Mouse (Mus musculus) bone marrow, adult 2 months (tissue): ENCODE data around the gene Syt9. TPM values are rescaled to one million over a fixed set of nuclear protein-coding genes. Genes with fewer than 3 reads are reported as not detected.
A peak's percentile ranks its signal among the peaks of the same experiment; 100 is the strongest.

Experiments
- H3K27ac ChIP-seq: fragments of 200-500 bp; 2 replicates; pipeline ENCODE4 v1.5.1; 2012; ENCODE audit warnings: low read depth, mild to moderate bottlenecking, control low read depth, inconsistent platforms, low read length; ENCODE audit not compliant: control insufficient read depth, poor library complexity, insufficient read depth
- H3K4me1 ChIP-seq: fragments of 200-500 bp; 2 replicates; pipeline ENCODE4 v1.6.1; 2011; ENCODE audit warnings: low read length; ENCODE audit not compliant: control insufficient read depth, insufficient read depth
- H3K4me3 ChIP-seq: fragments of 200-500 bp; replicated peaks from 2 replicates; pipeline ENCODE3; 2011; ENCODE audit warnings: mild to moderate bottlenecking, low read depth, low read length, control low read depth; ENCODE audit not compliant: control insufficient read depth
- CTCF ChIP-seq: fragments of 200-500 bp; IDR thresholded peaks from 2 replicates; pipeline ENCODE4 v1.5.1; 2011; ENCODE audit warnings: low read length, control low read depth; ENCODE audit not compliant: control insufficient read depth, insufficient read depth
- POLR2A ChIP-seq: fragments of 200-500 bp; IDR thresholded peaks from 2 replicates; pipeline ENCODE4 v1.6.1; 2011; ENCODE audit warnings: low read depth, mild to moderate bottlenecking, control low read depth, low read length, borderline replicate concordance; ENCODE audit not compliant: control insufficient read depth
- WGBS: fragments of 180-500 bp; shearing (Covaris S2); methylation state at CpG from one replicate; pipeline ENCODE4 v1.1.7; 2018; 5-methylcytosine and 5-hydroxymethylcytosine counted together
- polyA plus RNA-seq: library from polyadenylated mRNA; stranded (reverse); fragments of >200 nt; gene quantifications from 2 replicates; pipeline ENCODE4 v1.2.4, GENCODE M21; 2011; ENCODE audit warnings: low replicate concordance; ENCODE audit not compliant: missing spikeins, insufficient read depth, insufficient read length

Syt9 gene
- polyA plus RNA-seq, 1 experiment = 2.5 TPM

DNA sequence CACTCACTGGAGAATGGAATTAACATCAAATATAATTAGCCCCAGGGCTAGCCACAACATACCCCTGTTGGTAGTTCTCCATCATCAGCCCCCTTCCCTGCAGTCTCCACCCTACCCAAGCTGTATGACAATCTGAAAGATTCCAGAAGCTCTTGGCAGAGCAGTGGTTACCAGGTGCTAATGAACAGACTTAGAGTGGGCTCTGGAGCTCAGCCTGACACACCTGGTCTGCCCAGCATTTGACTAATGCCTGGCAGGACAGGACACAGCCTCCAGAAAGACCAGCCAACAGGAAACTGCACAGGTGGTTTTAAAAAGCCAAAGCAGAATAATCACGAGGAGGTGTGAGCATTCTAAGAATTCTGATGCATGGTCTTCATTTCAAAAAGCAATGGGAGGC, 182.9 kb downstream of the Syt9 start:
- Histone ChIP-seq H3K4me3 (no peak overlapping the region), H3K4me1 (no peaks in the 10 kb centered on the region), H3K27ac (no peak overlapping the region)
- TF ChIP-seq CTCF (no peak), POLR2A (no peak)
- WGBS = 4% methylated on average over 1 of the region's 1 CpGs

DNA sequence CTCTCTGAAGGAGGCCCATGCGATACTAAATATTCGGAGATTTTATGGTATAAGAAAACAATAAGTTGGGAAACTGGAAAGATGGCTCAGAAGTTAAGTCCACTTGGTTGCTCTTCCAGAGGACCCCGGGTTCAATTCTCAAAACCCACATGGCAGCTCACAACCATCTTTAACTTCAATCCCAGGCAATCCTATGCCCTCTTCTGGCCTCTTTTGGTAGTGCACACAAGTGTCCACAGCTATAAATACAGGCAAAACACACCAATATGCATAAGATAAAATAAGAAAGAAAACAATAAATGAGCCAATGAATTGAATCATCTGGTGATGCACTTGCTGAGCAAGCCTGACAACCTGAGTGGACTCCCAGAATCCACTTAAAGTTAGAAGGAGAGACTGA, 185.4 kb downstream of the Syt9 start:
- Histone ChIP-seq H3K4me3 (no peak overlapping the region), H3K4me1 (no peaks in the 10 kb centered on the region), H3K27ac (no peak overlapping the region)
- TF ChIP-seq CTCF (no peak), POLR2A (no peak)
- 77% methylated on average over 3 of the region's 3 CpGs for WGBS

DNA sequence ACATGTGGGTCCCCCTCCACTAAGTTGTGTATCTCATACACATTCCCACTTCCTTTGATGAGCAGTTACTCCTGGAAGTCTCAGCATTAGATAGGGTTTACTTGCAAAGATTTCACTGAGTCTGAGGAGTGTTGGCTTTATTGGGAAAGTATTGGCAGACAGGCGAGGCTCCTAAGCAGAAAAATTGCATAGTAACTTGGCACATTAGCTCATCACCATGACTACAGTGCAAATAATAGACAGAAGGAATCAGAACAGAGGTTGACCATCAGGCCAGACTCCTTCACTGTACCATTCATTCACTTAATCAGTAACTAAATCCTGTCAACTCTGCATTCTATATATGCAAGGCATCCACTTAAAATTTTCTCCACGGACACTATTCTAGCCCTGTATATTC, 190.1 kb downstream of the Syt9 start:
- Histone ChIP-seq H3K4me1 (no peaks in the 10 kb centered on the region), H3K4me3 (no peak overlapping the region), H3K27ac (no peak overlapping the region)
- no peak for TF ChIP-seq POLR2A
- no peak for TF ChIP-seq CTCF
- WGBS = 69% methylated on average over 2 of the region's 2 CpGs

DNA sequence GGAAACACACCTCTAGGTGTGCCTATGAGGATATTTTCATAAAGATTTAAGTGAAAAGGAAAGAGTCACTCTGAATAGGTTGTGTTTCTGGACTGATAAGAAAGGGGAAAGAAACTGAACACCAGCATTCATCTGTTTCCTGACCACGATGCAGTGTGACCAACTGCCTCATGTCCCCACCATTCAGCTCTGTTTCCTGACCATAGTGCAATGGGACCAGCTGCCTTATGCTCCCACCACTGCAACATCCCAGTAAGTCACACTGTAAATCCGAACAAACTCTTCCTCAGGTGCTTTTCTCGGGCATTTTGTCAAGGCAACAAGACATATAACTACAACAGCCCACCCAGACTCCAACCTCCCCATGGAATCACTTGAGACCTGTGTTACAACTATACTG, 191.1 kb downstream of the Syt9 start:
- TF ChIP-seq POLR2A (no peak), CTCF (no peak)
- Histone ChIP-seq H3K27ac (no peak overlapping the region), H3K4me3 (no peak overlapping the region), H3K4me1 (no peaks in the 10 kb centered on the region)
- 10% methylated on average over 3 of the region's 3 CpGs for WGBS

DNA sequence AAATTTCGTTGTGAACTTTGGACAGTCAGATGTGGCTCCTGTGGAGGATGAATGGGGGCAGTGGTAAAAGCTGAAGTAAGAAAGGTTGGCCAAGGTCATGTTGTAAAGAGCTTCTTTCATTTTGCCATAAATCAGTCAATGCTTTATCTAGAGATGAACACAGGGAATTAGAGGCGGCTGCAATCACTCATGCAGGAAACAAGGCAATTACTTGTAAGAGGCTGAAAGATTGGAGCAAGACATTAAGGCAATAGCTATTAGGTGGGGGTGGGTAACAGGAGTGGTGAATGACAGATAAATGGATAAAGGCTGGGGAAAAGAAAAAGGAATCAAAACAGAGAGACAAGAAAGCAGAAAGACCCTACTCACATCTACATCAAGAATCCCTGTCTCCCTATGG, 193.2 kb downstream of the Syt9 start:
- Histone ChIP-seq H3K4me1 (no peaks in the 10 kb centered on the region), H3K4me3 (no peak overlapping the region), H3K27ac (no peak overlapping the region)
- WGBS = 49% methylated on average over 2 of the region's 2 CpGs
- TF ChIP-seq CTCF = no peak

DNA sequence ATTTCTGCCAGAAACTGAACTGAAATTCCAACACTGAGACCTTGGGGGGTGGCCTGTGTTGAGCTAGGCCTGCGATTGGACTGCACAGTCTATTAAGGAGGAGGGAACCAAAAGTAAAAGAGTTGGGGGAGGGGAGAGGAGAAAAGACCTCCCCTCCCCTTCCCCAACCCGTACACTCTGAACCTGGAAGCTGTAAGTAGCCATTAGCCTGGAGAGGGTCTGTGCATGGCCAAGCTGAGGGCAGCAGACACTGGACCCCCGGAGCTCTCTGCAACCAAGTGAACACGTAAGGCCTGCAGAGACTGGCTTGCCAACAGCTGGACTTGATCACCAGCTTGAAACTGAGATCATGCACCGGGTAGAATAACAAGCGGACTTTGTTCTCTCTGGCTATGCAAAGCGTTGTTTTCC, 196.7 kb downstream of the Syt9 start, which contains the start of gene Olfml1:
Olfml1 (plus strand) TSS at position 186 of the 411 bp plus-strand sequence.
- Histone ChIP-seq H3K4me3 (no peak within 1 kb of the TSS), H3K27ac (no peak within 1 kb of the TSS), H3K4me1 (no peaks in the 10 kb centered on the region)
- 76% methylated on average over 7 of the region's 7 CpGs for WGBS
- TF ChIP-seq CTCF = no peak
- TF ChIP-seq POLR2A = no peak

DNA sequence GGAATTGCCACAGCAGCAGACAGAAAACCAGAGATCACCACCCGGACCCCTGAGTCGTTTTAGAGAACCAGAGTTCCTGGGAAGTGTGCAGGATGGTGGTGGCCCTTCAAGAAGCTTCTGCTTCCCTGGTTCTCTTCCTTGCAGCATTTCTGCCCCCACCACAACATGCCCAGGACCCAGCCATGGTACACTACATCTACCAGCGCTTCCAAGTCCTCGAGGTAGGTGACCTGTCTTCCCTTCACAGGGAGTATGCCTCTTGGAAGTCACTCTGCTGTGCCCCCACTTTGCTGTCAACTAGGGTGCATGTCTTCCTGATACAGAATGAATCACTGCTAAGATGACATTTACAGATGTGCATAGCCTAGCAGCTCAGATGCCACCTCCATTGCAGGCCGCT, 197.1 kb downstream of the Syt9 start:
- TF ChIP-seq POLR2A (no peak), CTCF (no peak)
- Histone ChIP-seq H3K4me3 (no peak overlapping the region), H3K27ac (no peak overlapping the region), H3K4me1 (no peaks in the 10 kb centered on the region)
- 70% methylated on average over 5 of the region's 5 CpGs for WGBS

DNA sequence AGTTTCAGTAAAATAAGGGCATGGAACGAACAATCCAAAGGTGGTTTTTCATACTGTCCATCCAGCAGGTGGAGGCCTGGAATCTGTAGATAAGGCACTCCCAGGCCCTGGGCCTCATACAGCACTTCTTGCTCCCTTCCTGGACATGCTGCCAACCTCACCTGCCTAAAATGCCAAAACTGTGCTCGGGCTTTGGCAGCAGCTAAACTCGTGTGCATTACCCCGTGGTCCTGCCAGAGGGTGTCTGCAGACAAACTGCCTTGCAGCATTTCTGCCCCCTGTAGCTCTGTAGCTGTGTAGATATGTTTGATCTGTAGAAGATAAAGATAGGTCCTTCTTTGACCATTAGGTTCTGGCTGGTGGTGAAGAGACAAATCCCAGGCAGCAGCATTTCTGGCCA, 198.4 kb downstream of the Syt9 start:
- TF ChIP-seq CTCF (no peak), POLR2A (no peak)
- H3K4me3 ChIP-seq = no peak overlapping the region
- 17% methylated on average over 4 of the region's 4 CpGs for WGBS
- H3K4me1 ChIP-seq = no peaks in the 10 kb centered on the region
- no peak overlapping the region for H3K27ac ChIP-seq

DNA sequence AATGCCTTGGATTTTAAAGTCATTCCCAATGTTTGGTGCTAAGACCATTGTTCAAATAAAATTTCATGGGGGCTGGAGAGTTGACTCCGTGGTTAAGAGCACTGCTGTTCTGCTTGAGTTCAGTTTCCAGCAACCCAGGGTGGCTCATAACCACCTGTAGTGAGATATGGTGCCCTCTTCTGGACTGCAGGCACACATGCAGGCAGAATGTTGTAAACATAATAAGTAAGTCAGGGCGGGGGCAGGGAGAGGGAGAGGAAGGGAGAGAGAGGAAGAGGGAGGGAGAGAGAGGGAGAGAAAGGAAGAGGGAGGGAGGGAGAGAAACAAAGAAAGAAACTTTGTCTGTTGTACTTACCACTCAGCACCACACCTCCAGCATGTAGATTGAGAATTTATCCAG, 203.3 kb downstream of the Syt9 start:
- Histone ChIP-seq H3K4me3 (no peak overlapping the region), H3K4me1 (no peaks in the 10 kb centered on the region), H3K27ac (no peak overlapping the region)
- 67% methylated on average over 2 of the region's 2 CpGs for WGBS
- TF ChIP-seq CTCF = peak; percentile 34; the same call in 1 of the 2 replicates
- no peak for TF ChIP-seq POLR2A
